Mouse (Mus musculus) embryonic facial prominence, embryonic 13.5 days (tissue): ENCODE data around the gene Cxcr1. TPM values are rescaled to one million over a fixed set of nuclear protein-coding genes. Genes with fewer than 3 reads are reported as not detected.
A peak's percentile ranks its signal among the peaks of the same experiment; 100 is the strongest.

Experiments used
- ATAC-seq: fragments of 200-750 bp; cut with Nextera tagmentation; 2 replicates; pipeline ENCODE4 v1.8.0; 2017; ENCODE audit warnings: low read depth; ENCODE audit not compliant: insufficient number of reproducible peaks, insufficient read depth, low FRiP score, low TSS enrichment
- H3K27ac ChIP-seq: fragments of 300-500 bp; sonication (generic); 2 replicates; pipeline ENCODE4 v1.5.1; 2015; ENCODE audit warnings: moderate library complexity, mild to moderate bottlenecking, inconsistent platforms
- H3K27me3 ChIP-seq: fragments of 300-500 bp; sonication (generic); 2 replicates; pipeline ENCODE4 v1.6.1; 2015; ENCODE audit warnings: mild to moderate bottlenecking, inconsistent platforms
- H3K36me3 ChIP-seq: fragments of 300-500 bp; sonication (generic); 2 replicates; pipeline ENCODE4 v1.6.1; 2015; ENCODE audit warnings: mild to moderate bottlenecking, inconsistent platforms
- H3K4me1 ChIP-seq: fragments of 300-500 bp; sonication (generic); 2 replicates; pipeline ENCODE4 v1.6.1; 2015; ENCODE audit warnings: inconsistent platforms
- H3K4me2 ChIP-seq: fragments of 300-500 bp; sonication (generic); 2 replicates; pipeline ENCODE4 v1.6.1; 2015; ENCODE audit warnings: moderate library complexity, mild to moderate bottlenecking, inconsistent platforms
- H3K4me3 ChIP-seq: fragments of 300-500 bp; sonication (generic); 2 replicates; pipeline ENCODE4 v1.5.1; 2015; ENCODE audit warnings: mild to moderate bottlenecking, inconsistent platforms
- H3K9ac ChIP-seq: fragments of 300-500 bp; sonication (generic); 2 replicates; pipeline ENCODE4 v1.6.1; 2015; ENCODE audit warnings: mild to moderate bottlenecking, inconsistent platforms
- H3K9me3 ChIP-seq: fragments of 300-500 bp; sonication (generic); 2 replicates; pipeline ENCODE4 v1.6.1; 2016; ENCODE audit warnings: inconsistent platforms
- WGBS: fragments of 180-500 bp; shearing (Covaris S2); methylation state at CpG from one replicate; pipeline ENCODE4 v1.1.7; 2015; ENCODE audit warnings: mixed read lengths; 5-methylcytosine and 5-hydroxymethylcytosine counted together
- polyA plus RNA-seq: library from polyadenylated mRNA; unstranded; fragments of >200 nt; fragmentation: Nextera tagmentation; extraction: Ambion mirVana; gene quantifications from 2 replicates; pipeline ENCODE4 v1.2.1, GENCODE M21; 2015

Cxcr1 gene
- polyA plus RNA-seq, 1 experiment from 2014 or later = not detected

GRCm38 (mm10) chr1:74195961-74196360, 1.5 kb upstream of the Cxcr1 start:
- Histone ChIP-seq H3K4me2 (no peak overlapping the region), H3K9ac (no peak overlapping the region), H3K4me1 (peaks cover 15% of the 10 kb centered on the region), H3K4me3 (no peak overlapping the region), H3K27me3 (no peaks in the 10 kb centered on the region), H3K36me3 (no peaks in the 10 kb centered on the region), H3K9me3 (no peaks in the 10 kb centered on the region), H3K27ac (no peak overlapping the region; the same call in 1 of the 2 replicates)
- 38% methylated on average over 7 of the region's 7 CpGs for WGBS
- ATAC-seq = no peak

GRCm38 (mm10) chr1:74192711-74193110, 1.7 kb downstream of the Cxcr1 start:
- Histone ChIP-seq H3K4me3 (no peak overlapping the region), H3K27me3 (no peaks in the 10 kb centered on the region), H3K9ac (no peak overlapping the region), H3K27ac (no peak overlapping the region), H3K4me1 (peaks cover 4% of the 10 kb centered on the region), H3K4me2 (no peak overlapping the region), H3K36me3 (no peaks in the 10 kb centered on the region), H3K9me3 (no peaks in the 10 kb centered on the region)
- WGBS = 82% methylated on average over 2 of the region's 2 CpGs
- no peak for ATAC-seq

GRCm38 (mm10) chr1:74190471-74190870, 4.0 kb downstream of the Cxcr1 start:
- H3K9ac ChIP-seq = no peak overlapping the region
- H3K4me3 ChIP-seq = no peak overlapping the region
- H3K27me3 ChIP-seq = no peaks in the 10 kb centered on the region
- no peak overlapping the region for H3K27ac ChIP-seq
- H3K4me1 ChIP-seq = no peaks in the 10 kb centered on the region
- ATAC-seq = no peak
- WGBS = 88% methylated on average over 7 of the region's 7 CpGs
- no peaks in the 10 kb centered on the region for H3K36me3 ChIP-seq
- H3K4me2 ChIP-seq = no peak overlapping the region
- H3K9me3 ChIP-seq = no peaks in the 10 kb centered on the region

GRCm38 (mm10) chr1:74183006-74183405, 11.4 kb downstream of the Cxcr1 start:
- Histone ChIP-seq H3K4me1 (peaks cover 20% of the 10 kb centered on the region), H3K4me3 (no peak overlapping the region), H3K4me2 (no peak overlapping the region), H3K9ac (no peak overlapping the region), H3K9me3 (no peaks in the 10 kb centered on the region), H3K36me3 (no peaks in the 10 kb centered on the region), H3K27ac (no peak overlapping the region), H3K27me3 (no peaks in the 10 kb centered on the region)
- no peak for ATAC-seq
- WGBS = 51% methylated on average over 2 of the region's 2 CpGs

GRCm38 (mm10) chr1:74181462-74181861, 13.0 kb downstream of the Cxcr1 start:
- Histone ChIP-seq H3K4me2 (no peak overlapping the region), H3K27ac (no peak overlapping the region), H3K36me3 (no peaks in the 10 kb centered on the region), H3K9me3 (no peaks in the 10 kb centered on the region), H3K9ac (no peak overlapping the region), H3K4me3 (no peak overlapping the region), H3K27me3 (no peaks in the 10 kb centered on the region), H3K4me1 (peaks cover 20% of the 10 kb centered on the region)
- no peak for ATAC-seq
- 46% methylated on average over 2 of the region's 2 CpGs for WGBS

- peak; percentile 59; the same call in 1 of the 2 replicates for ATAC-seq
- H3K4me2 ChIP-seq = no peak overlapping the region
- no peak overlapping the region for H3K9ac ChIP-seq
- peak overlapping the region; percentile 58 for H3K27ac ChIP-seq
- 34% methylated on average over 9 of the region's 9 CpGs for WGBS
- H3K4me3 ChIP-seq = no peak overlapping the region
- no peaks in the 10 kb centered on the region for H3K27me3 ChIP-seq
- no peaks in the 10 kb centered on the region for H3K9me3 ChIP-seq
- no peaks in the 10 kb centered on the region for H3K36me3 ChIP-seq
- H3K4me1 ChIP-seq = peaks cover 20% of the 10 kb centered on the region
These were observed 14.6 kb downstream of the Cxcr1 start for GRCm38 (mm10) chr1:74179624-74180408.

- Histone ChIP-seq H3K9ac (no peak overlapping the region), H3K4me3 (no peak overlapping the region), H3K27ac (no peak overlapping the region), H3K36me3 (no peaks in the 10 kb centered on the region), H3K4me1 (peaks cover 20% of the 10 kb centered on the region), H3K27me3 (no peaks in the 10 kb centered on the region), H3K4me2 (no peak overlapping the region), H3K9me3 (no peaks in the 10 kb centered on the region)
- 91% methylated on average over 3 of the region's 3 CpGs for WGBS
- ATAC-seq = no peak
These were observed 15.8 kb downstream of the Cxcr1 start for GRCm38 (mm10) chr1:74178618-74179017.

- WGBS = 68% methylated on average over 4 of the region's 4 CpGs
- no peak for ATAC-seq
These were observed 18.7 kb downstream of the Cxcr1 start for GRCm38 (mm10) chr1:74175731-74176130.

GRCm38 (mm10) chr1:74172722-74173121, 21.7 kb downstream of the Cxcr1 start:
- no peak for ATAC-seq
- H3K36me3 ChIP-seq = no peaks in the 10 kb centered on the region
- H3K4me1 ChIP-seq = no peaks in the 10 kb centered on the region
- H3K9ac ChIP-seq = no peak overlapping the region
- no peak overlapping the region for H3K4me2 ChIP-seq
- H3K27ac ChIP-seq = no peak overlapping the region
- no peaks in the 10 kb centered on the region for H3K9me3 ChIP-seq
- H3K27me3 ChIP-seq = no peaks in the 10 kb centered on the region
- WGBS = 69% methylated on average over 3 of the region's 3 CpGs
- no peak overlapping the region for H3K4me3 ChIP-seq

More at GRCm38 (mm10) chr1:74175731-74176130, 18.7 kb downstream of the Cxcr1 start:
- Histone ChIP-seq H3K4me2 (no peak overlapping the region), H3K36me3 (no peaks in the 10 kb centered on the region), H3K27me3 (no peaks in the 10 kb centered on the region), H3K9ac (no peak overlapping the region), H3K27ac (no peak overlapping the region), H3K4me1 (peaks cover 13% of the 10 kb centered on the region), H3K4me3 (no peak overlapping the region), H3K9me3 (no peaks in the 10 kb centered on the region)

GRCm38 (mm10) chr1:74169721-74170120, 24.7 kb downstream of the Cxcr1 start:
- H3K36me3 ChIP-seq = no peaks in the 10 kb centered on the region
- H3K9ac ChIP-seq = no peak overlapping the region
- no peaks in the 10 kb centered on the region for H3K27me3 ChIP-seq
- no peak overlapping the region for H3K4me2 ChIP-seq
- no peak for ATAC-seq
- H3K27ac ChIP-seq = no peak overlapping the region
- 86% methylated on average over 3 of the region's 3 CpGs for WGBS
- no peak overlapping the region for H3K4me3 ChIP-seq
- H3K9me3 ChIP-seq = no peaks in the 10 kb centered on the region
- H3K4me1 ChIP-seq = no peaks in the 10 kb centered on the region

- ATAC-seq = no peak
These were observed 27.3 kb downstream of the Cxcr1 start for GRCm38 (mm10) chr1:74167136-74167535.

GRCm38 (mm10) chr1:74160036-74160435, 34.4 kb downstream of the Cxcr1 start:
- no peaks in the 10 kb centered on the region for H3K36me3 ChIP-seq
- H3K4me1 ChIP-seq = 0 out of 2 replicates have a peak, but pooled peaks cover 5% of the 10 kb centered on the region
- H3K27me3 ChIP-seq = no peaks in the 10 kb centered on the region
- H3K9me3 ChIP-seq = no peaks in the 10 kb centered on the region
- no peak overlapping the region for H3K4me2 ChIP-seq
- no peak overlapping the region for H3K4me3 ChIP-seq
- 74% methylated on average over 2 of the region's 2 CpGs for WGBS
- no peak overlapping the region for H3K27ac ChIP-seq
- H3K9ac ChIP-seq = no peak overlapping the region
- ATAC-seq = no peak

More at GRCm38 (mm10) chr1:74167136-74167535, 27.3 kb downstream of the Cxcr1 start:
- Histone ChIP-seq H3K4me2 (no peak overlapping the region), H3K36me3 (no peaks in the 10 kb centered on the region), H3K27me3 (no peaks in the 10 kb centered on the region), H3K9ac (no peak overlapping the region), H3K4me1 (no peaks in the 10 kb centered on the region), H3K9me3 (no peaks in the 10 kb centered on the region), H3K4me3 (no peak overlapping the region), H3K27ac (no peak overlapping the region)
- 75% methylated on average over 5 of the region's 5 CpGs for WGBS
